Comparison of ENCODE assay signal across 26 mouse cellular contexts in the genomic region with DNA sequence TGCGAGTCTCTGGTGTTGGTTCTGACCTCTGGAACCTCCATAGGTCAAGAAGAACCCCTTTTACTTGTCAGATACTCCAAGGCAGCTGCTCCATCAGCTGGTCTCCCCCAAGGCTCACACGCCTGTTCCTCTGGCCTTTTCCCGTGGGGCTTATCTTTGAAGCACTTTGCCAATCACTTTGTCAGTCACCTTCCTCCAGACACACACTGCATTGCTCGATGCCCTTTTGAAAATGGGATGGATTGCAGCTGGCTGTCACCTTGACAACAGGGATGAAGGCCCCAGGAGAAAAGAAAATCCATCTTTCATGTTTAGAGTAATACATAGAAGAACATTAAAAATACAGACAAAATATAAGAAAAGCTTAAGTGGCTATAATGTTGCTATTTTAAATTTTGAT.
DNase-seq lines count a peak whose midpoint lies in the region; ATAC-seq and TF ChIP-seq lines count a peak whose summit lies in the region.
"Had no signal": no experiment of that assay in that cellular context is flagged by ENCODE, and none has a peak within 500 bp of the region (broad histone marks: within the 10 kb centered on the region; RNA-seq: fewer than 3 reads in every experiment).

No protein-coding gene starts in this region.

- WGBS in hindbrain, embryonic 10.5 days = 63% methylated on average over 4 of the region's 4 CpGs
- WGBS in hindbrain, embryonic 13.5 days = 46% methylated on average over 4 of the region's 4 CpGs
- 31% methylated on average over 4 of the region's 4 CpGs for WGBS in midbrain, embryonic 14.5 days
- 27% methylated on average over 4 of the region's 4 CpGs for WGBS in midbrain, postnatal 0 days
- 59% methylated on average over 4 of the region's 4 CpGs for WGBS in intestine, postnatal 0 days

- DNase-seq in hindbrain, embryonic 10.5 days (ENCODE audit: low spot score) = no peak
- no peak for DNase-seq in ES-E14 (ENCODE audit: low read depth, low spot score)
- peak; percentile 59 for DNase-seq in midbrain, embryonic 14.5 days
- DNase-seq in midbrain, postnatal 0 days (ENCODE audit: low spot score) = no peak
- DNase-seq in right cerebral cortex, postnatal 4 days = no peak
- DNase-seq: adrenal gland, postnatal 10 days; cerebellum, adult 11-12 months; cerebellum, adult 8-10 months; cerebellum, postnatal 36 days; embryo, embryonic 11 days; gastrocnemius, postnatal 25 days; heart, adult 2 months; heart, postnatal 14 days; heart, postnatal 4 days had no signal

- no peak for TF ChIP-seq CTCF in midbrain, postnatal 0 days (IDR thresholded peaks at IDR 0.05)
- no peak for TF ChIP-seq CTCF in intestine, postnatal 0 days (IDR thresholded peaks at IDR 0.05; ENCODE audit: low read depth)

- peaks cover 37% of the 10 kb centered on the region for H3K4me1 ChIP-seq in hindbrain, embryonic 10.5 days (replicated peaks)
- peaks cover 49% of the 10 kb centered on the region for H3K4me1 ChIP-seq in hindbrain, embryonic 13.5 days (replicated peaks)
- H3K4me1 ChIP-seq in ES-E14 (ENCODE audit: control insufficient read depth in 2 of 2, insufficient read depth in 2 of 2, low read length in 2 of 2, poor library complexity in 1 of 2) = 0 out of 4 replicates have a peak, but pooled peaks cover 0 to 3% of the 10 kb centered on the region in 2 experiments
- H3K4me1 ChIP-seq in midbrain, embryonic 14.5 days (ENCODE audit: control insufficient read depth, insufficient read depth, low read length) = peaks cover 14% of the 10 kb centered on the region; the same call in 1 of the 2 replicates
- H3K4me1 ChIP-seq in midbrain, postnatal 0 days (ENCODE audit: insufficient read depth, low read length) = peaks cover 4% of the 10 kb centered on the region; the same call in 1 of the 2 replicates
- 0 out of 2 replicates have a peak, but pooled peaks cover 2% of the 10 kb centered on the region for H3K4me1 ChIP-seq in intestine, postnatal 0 days (replicated peaks; ENCODE audit: control insufficient read depth, insufficient read depth, low read length)

- no peak overlapping the region for H3K4me3 ChIP-seq in hindbrain, embryonic 10.5 days
- H3K4me3 ChIP-seq in hindbrain, embryonic 13.5 days = no peak overlapping the region
- H3K4me3 ChIP-seq in ES-E14 (ENCODE audit: insufficient read depth in 1 of 2, low read depth in 1 of 2, low read length in 2 of 2, poor library complexity in 1 of 2, severe bottlenecking in 1 of 2) = no peak overlapping the region
- H3K4me3 ChIP-seq in midbrain, embryonic 14.5 days (replicated peaks; ENCODE audit: low read depth, low read length) = no peak overlapping the region
- H3K4me3 ChIP-seq in midbrain, postnatal 0 days (ENCODE audit: low read depth, low read length) = no peak overlapping the region
- H3K4me3 ChIP-seq in intestine, postnatal 0 days (ENCODE audit: low read depth, low read length) = no peak overlapping the region
- H3K4me3 ChIP-seq: embryonic facial prominence, embryonic 10.5 days; embryonic facial prominence, embryonic 13.5 days; erythroblast, embryonic 14.5 days; forebrain, embryonic 12.5 days; forebrain, embryonic 15.5 days; heart, adult 2 months; heart, embryonic 10.5 days; heart, embryonic 13.5 days had no signal

- no peak overlapping the region for H3K4me2 ChIP-seq in hindbrain, embryonic 13.5 days
- H3K4me2 ChIP-seq in midbrain, embryonic 14.5 days (ENCODE audit: low read length) = no peak overlapping the region
- H3K4me2 ChIP-seq in midbrain, postnatal 0 days (ENCODE audit: low read depth, low read length, poor library complexity, severe bottlenecking) = no peak overlapping the region
- H3K4me2 ChIP-seq in intestine, postnatal 0 days (replicated peaks; ENCODE audit: low read depth) = no peak overlapping the region
- H3K4me2 ChIP-seq: embryonic facial prominence, embryonic 13.5 days; forebrain, embryonic 12.5 days; forebrain, embryonic 15.5 days; heart, embryonic 13.5 days; hindbrain, embryonic 14.5 days had no signal

- in situ Hi-C loops in ES-E14 (cut with MboI; ENCODE audit: low sequenced_read_pairs in 2 of 2, unreplicated experiment in 2 of 2) = no loop called here

- no peaks in the 10 kb centered on the region for H3K36me3 ChIP-seq in hindbrain, embryonic 10.5 days
- H3K36me3 ChIP-seq in hindbrain, embryonic 13.5 days = no peaks in the 10 kb centered on the region
- H3K36me3 ChIP-seq in ES-E14 (ENCODE audit: control insufficient read depth, insufficient read depth, low read length, poor library complexity, severe bottlenecking) = no peaks in the 10 kb centered on the region
- H3K36me3 ChIP-seq in midbrain, embryonic 14.5 days (ENCODE audit: control insufficient read depth, insufficient read depth, low read length) = no peaks in the 10 kb centered on the region
- H3K36me3 ChIP-seq in midbrain, postnatal 0 days (ENCODE audit: insufficient read depth, low read length) = no peaks in the 10 kb centered on the region
- no peaks in the 10 kb centered on the region for H3K36me3 ChIP-seq in intestine, postnatal 0 days (ENCODE audit: control insufficient read depth, insufficient read depth)
- H3K36me3 ChIP-seq: embryonic facial prominence, embryonic 10.5 days; embryonic facial prominence, embryonic 13.5 days; forebrain, embryonic 12.5 days; forebrain, embryonic 15.5 days; G1E; heart, embryonic 10.5 days; heart, embryonic 13.5 days had no signal

- H3K27ac ChIP-seq in hindbrain, embryonic 10.5 days = peak overlapping the region; percentile 23; the same call in 1 of the 2 replicates
- H3K27ac ChIP-seq in hindbrain, embryonic 13.5 days = no peak overlapping the region
- peak overlapping the region; percentile 26; the same call in 1 of the 2 replicates for H3K27ac ChIP-seq in ES-E14 (ENCODE audit: insufficient read depth, low read depth, low read length, poor library complexity, severe bottlenecking)
- no peak overlapping the region for H3K27ac ChIP-seq in midbrain, embryonic 14.5 days (replicated peaks; ENCODE audit: low read depth, low read length)
- H3K27ac ChIP-seq in midbrain, postnatal 0 days (ENCODE audit: low read depth, low read length) = 0 out of 2 replicates have a peak overlapping the region, but pooled peaks have one; percentile 38
- H3K27ac ChIP-seq in intestine, postnatal 0 days (ENCODE audit: low read depth, low read length) = no peak overlapping the region
- H3K27ac ChIP-seq: embryonic facial prominence, embryonic 10.5 days; embryonic facial prominence, embryonic 13.5 days; forebrain, embryonic 12.5 days; forebrain, embryonic 15.5 days; heart, adult 2 months; heart, embryonic 10.5 days; heart, embryonic 13.5 days; hindbrain, embryonic 14.5 days had no signal

- no peaks in the 10 kb centered on the region for H3K27me3 ChIP-seq in hindbrain, embryonic 10.5 days (ENCODE audit: insufficient read depth, poor library complexity, severe bottlenecking)
- no peaks in the 10 kb centered on the region for H3K27me3 ChIP-seq in hindbrain, embryonic 13.5 days
- no peaks in the 10 kb centered on the region for H3K27me3 ChIP-seq in midbrain, embryonic 14.5 days (ENCODE audit: control insufficient read depth, insufficient read depth, low read length)
- no peaks in the 10 kb centered on the region for H3K27me3 ChIP-seq in midbrain, postnatal 0 days (ENCODE audit: insufficient read depth, low read length)
- no peaks in the 10 kb centered on the region for H3K27me3 ChIP-seq in intestine, postnatal 0 days (replicated peaks; ENCODE audit: control insufficient read depth, insufficient read depth, low read length)
- H3K27me3 ChIP-seq: embryonic facial prominence, embryonic 13.5 days; forebrain, embryonic 12.5 days; forebrain, embryonic 15.5 days; heart, embryonic 13.5 days; Patski had no signal

- H3K9ac ChIP-seq in hindbrain, embryonic 13.5 days = no peak overlapping the region
- no peak overlapping the region for H3K9ac ChIP-seq in ES-E14 (ENCODE audit: insufficient read depth, low read depth, low read length, poor library complexity, severe bottlenecking)
- H3K9ac ChIP-seq in midbrain, embryonic 14.5 days (replicated peaks; ENCODE audit: low read length) = no peak overlapping the region
- no peak overlapping the region for H3K9ac ChIP-seq in midbrain, postnatal 0 days (replicated peaks; ENCODE audit: low read length, poor library complexity, severe bottlenecking)
- no peak overlapping the region for H3K9ac ChIP-seq in intestine, postnatal 0 days (ENCODE audit: low read depth, low read length)
- H3K9ac ChIP-seq: embryonic facial prominence, embryonic 13.5 days; forebrain, embryonic 12.5 days; forebrain, embryonic 15.5 days; heart, embryonic 13.5 days had no signal

- no peak for ATAC-seq in hindbrain, embryonic 13.5 days (ENCODE audit: low FRiP score)
- ATAC-seq in midbrain, embryonic 14.5 days (ENCODE audit: low FRiP score, low TSS enrichment) = no peak
- no peak for ATAC-seq in midbrain, postnatal 0 days (ENCODE audit: low FRiP score)
- ATAC-seq in intestine, postnatal 0 days = no peak
- ATAC-seq: forebrain, embryonic 15.5 days; Patski had no signal

- H3K9me3 ChIP-seq in hindbrain, embryonic 10.5 days = peaks cover 4% of the 10 kb centered on the region; the same call in 1 of the 2 replicates
- H3K9me3 ChIP-seq in hindbrain, embryonic 13.5 days = peaks cover 4% of the 10 kb centered on the region; the same call in 1 of the 2 replicates
- no peaks in the 10 kb centered on the region for H3K9me3 ChIP-seq in ES-E14 (ENCODE audit: control insufficient read depth, insufficient read depth, low read depth, low read length)
- H3K9me3 ChIP-seq in midbrain, embryonic 14.5 days (ENCODE audit: control insufficient read depth, low read length) = no peaks in the 10 kb centered on the region
- no peaks in the 10 kb centered on the region for H3K9me3 ChIP-seq in midbrain, postnatal 0 days (ENCODE audit: low read length)
- H3K9me3 ChIP-seq in intestine, postnatal 0 days (ENCODE audit: control insufficient read depth) = no peaks in the 10 kb centered on the region
- H3K9me3 ChIP-seq: embryonic facial prominence, embryonic 10.5 days; forebrain, embryonic 12.5 days; forebrain, embryonic 15.5 days; G1E; heart, embryonic 10.5 days had no signal

TF ChIP-seq in ES-E14, 5 proteins besides CTCF, POLR2A, EP300 and RAD21:
- TF ChIP-seq ZNF384 (IDR thresholded peaks at IDR 0.05; ENCODE audit: low read depth, low read length) = no peak
- TF ChIP-seq ZC3H11A (IDR thresholded peaks at IDR 0.05; ENCODE audit: borderline replicate concordance, low read depth, low read length) = no peak
- no peak for TF ChIP-seq MAFK (IDR thresholded peaks at IDR 0.05; ENCODE audit: insufficient read depth, low read depth, low read length)
- TF ChIP-seq HCFC1 (IDR thresholded peaks at IDR 0.05; ENCODE audit: borderline replicate concordance, insufficient read depth, low read length) = no peak
- TF ChIP-seq CHD2 (IDR thresholded peaks at IDR 0.05; ENCODE audit: low read depth, low read length) = no peak

Comparison
In these comparisons a context has a peak if more than half of its experiments do, and no peak if none do; other contexts are left out.
1. H3K27ac ChIP-seq: peak in hindbrain, embryonic 10.5 days (single experiment), ES-E14 (single experiment) and midbrain, postnatal 0 days (single experiment); none in hindbrain, embryonic 13.5 days (single experiment), midbrain, embryonic 14.5 days (single experiment) and intestine, postnatal 0 days (single experiment).